Mouse (Mus musculus) gastrocnemius, postnatal 36 days (tissue): ENCODE measurements around the gene Pwp2. TPM values are rescaled to one million over a fixed set of nuclear protein-coding genes. Genes with fewer than 3 reads are reported as not detected.
"Not testable (repeated sequence)": the region's sequence is repeated elsewhere in the genome, so short reads cannot be mapped to it uniquely, and the experiment has no call there.

Experiments
- DNase-seq, 2 experiments: peaks; one replicate each; pipeline ENCODE4 v3.0.0; 2022
- intact Hi-C: fragments of 180-260 bp; cut with DNase I; formaldehyde crosslinking; loops from one replicate; pipeline ENCODE4 v1.15.1; 2025
- total RNA-seq, 2 experiments: library from RNA; stranded (reverse); gene quantifications; 2 replicates each; pipeline ENCODE4 v1.2.3; 2021

Pwp2 gene
- total RNA-seq, 2 experiments from 2014 or later = 7.6 to 9.9 TPM

DNA sequence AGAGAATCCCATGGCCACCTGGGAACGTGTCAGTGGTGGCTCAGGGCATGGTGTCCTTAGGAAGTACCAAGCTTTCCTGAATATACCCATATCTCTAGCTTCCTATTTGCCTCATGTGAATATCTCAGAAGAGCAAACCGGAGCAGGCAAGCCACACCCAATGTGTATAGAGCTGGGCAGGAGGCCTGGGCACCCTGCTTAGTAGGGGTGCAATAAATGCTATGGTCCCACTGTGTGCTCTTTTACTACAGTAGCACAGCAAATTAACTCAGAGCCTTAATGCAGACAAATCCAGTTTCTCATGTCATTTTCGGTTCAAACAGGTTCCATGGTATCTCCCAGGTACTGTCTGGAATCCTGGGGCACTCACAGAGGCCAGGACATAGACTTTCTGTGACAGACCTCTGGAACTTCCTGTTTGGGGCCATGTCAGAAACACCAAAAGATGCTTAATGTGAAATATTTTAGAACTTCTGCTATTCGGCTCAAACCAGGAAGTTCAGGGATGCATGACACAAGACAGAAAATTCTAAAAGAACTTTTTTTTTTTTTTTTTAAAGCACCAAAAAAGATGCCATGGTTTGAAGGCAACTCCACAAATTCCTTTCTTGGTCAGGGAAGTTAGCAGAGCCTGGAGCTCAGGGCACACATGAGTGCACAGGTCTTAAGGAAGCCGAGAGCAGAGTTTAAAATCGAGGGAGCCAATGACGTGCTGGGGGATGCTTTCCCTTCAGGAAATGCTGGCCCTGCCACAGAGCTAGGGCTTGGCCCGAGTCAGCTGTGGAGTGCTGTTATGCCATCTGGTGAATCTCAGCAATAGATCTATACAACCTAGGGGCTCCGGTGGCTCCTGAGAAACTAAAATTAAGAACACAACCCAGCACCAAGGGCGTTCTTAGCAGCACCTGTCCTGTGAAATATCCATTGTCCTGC is 35.8 kb downstream of the Pwp2 start:
- no peak for DNase-seq
- intact Hi-C loops = no loop called here

DNA sequence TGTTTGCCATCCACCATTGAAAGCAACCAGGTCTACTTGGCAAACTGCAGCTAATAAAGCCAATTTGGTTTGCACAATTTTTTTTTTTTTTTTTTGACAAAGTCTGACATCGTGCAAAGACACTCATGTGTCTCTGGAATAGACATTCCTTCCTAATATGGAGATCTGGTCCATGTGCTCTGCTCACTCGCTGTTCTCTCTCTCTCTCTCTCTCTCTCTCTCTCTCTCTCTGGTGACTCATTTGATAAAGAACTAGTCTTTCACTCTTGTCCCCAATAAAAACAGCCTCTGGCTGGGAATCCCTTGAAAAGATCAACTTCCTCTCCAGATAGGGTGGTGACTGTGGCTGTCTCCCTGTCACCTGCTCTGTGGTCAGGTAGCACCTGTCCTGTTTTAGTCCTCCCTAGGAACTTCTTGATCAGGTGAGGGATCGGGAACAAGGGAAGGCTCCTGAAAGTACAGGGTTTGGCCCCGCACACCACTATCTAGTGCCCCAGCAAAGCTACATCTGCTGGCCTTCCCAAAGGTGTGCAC is 37.0 kb downstream of the Pwp2 start:
- DNase-seq = no peak
- intact Hi-C loops = no loop called here

DNA sequence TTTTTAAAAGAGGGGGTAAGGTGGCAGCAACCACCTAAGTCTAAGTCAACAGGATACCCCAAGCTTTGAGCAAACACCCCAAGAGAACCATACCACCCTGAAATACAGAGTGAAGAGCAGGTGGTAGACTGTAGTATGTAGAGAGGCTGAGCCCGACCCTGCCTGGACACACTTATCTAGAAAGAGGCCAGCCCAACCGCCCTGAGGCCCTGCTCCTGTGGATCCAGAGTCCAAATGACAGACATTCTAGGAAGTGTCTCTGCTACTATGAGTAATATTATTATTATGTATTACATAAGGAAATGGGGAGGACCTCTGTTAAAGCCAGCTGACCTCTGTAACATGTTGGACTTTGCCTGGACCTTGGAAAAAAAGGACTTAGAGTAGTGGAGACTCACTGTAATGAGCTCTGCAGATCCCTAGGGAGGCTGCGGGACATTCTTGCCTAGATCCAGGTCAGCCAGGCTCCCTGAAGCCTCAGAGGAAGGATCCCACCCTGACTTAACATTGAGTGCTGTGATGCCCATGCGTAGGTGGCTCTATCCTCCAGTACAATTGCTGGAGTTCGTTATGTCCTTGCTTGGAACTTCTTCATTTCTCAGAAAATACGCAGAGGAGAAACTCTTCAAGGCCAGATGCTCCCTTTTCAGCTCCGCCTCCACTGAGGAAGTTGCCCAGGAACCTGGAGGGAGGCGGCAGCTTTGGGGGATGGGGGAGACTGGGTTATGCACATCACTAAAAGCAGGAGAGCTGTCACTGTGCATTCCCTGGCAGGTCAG is 41.0 kb downstream of the Pwp2 start:
- intact Hi-C loops = no loop called here
- no peak for DNase-seq

DNA sequence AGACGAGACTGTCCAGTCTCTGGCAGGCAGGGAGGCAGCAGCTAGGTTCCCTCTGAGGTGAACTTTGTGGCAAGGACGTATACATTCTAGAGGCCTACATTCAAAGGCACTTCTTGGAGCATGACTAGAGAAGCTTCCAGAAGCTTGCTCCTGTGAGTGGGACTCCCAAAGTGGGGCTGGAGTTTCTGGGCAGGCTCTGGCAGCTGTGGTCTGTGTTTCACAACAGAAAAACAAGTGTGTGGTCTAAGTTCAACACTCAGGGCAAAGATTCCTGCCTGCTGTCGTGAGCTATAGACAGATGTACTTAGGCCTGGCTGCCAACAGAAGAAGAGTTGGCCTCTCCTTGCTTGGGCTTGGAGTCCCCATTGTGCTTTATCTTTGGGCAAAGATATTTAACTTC is 44.1 kb downstream of the Pwp2 start:
- DNase-seq = no peak
- intact Hi-C loops = no loop called here

DNA sequence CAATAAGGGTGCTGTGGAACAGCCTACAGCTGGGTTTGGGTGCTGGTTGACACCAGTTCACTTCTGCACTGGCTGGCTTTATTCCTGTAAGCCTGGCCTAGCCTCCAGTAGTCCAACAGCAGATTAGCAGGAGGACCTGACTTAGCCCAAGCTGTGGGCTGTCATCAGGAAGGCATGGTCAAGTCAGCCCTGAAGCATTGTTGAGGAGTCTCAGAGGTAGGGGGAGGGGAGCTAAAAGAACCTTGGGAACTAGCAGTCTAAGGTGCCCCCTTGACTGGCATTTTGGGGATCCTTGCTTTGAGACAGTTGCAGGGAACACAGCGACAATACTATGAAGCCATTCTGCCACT is 44.7 kb downstream of the Pwp2 start:
- no peak for DNase-seq
- intact Hi-C loops = no loop called here

DNA sequence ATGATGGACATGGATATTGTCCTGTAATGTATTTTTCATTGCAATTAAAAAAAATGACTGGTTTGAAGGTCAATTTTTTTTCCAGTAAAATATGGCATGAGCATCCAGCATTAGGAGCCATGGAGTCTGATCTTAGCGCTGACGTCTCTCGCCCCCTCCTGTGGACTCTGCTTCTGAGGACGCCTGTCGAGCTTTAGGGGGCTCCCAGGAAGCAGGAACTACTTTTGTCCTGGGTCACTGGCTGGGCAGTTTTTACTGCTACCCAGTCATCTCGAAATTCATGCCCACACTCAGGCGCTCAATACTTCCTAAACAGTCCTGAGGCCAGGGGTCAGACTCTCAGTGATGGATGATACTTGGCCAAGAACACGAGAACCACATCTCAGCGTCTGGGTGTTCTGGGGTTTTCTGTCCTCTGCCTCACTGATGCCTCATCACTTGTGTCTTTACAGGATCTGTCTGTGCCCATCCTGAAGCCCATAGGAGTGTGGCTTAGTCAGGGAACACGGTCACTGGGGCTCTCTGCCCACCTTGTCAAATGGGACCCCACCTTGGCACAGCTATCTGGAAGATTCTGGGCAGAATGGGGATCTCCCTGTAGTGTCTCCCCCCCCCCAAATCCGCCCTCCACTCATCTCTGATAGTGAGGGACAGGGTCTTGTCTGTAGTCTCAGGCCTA is 45.2 kb downstream of the Pwp2 start:
- intact Hi-C loops = no loop called here

DNA sequence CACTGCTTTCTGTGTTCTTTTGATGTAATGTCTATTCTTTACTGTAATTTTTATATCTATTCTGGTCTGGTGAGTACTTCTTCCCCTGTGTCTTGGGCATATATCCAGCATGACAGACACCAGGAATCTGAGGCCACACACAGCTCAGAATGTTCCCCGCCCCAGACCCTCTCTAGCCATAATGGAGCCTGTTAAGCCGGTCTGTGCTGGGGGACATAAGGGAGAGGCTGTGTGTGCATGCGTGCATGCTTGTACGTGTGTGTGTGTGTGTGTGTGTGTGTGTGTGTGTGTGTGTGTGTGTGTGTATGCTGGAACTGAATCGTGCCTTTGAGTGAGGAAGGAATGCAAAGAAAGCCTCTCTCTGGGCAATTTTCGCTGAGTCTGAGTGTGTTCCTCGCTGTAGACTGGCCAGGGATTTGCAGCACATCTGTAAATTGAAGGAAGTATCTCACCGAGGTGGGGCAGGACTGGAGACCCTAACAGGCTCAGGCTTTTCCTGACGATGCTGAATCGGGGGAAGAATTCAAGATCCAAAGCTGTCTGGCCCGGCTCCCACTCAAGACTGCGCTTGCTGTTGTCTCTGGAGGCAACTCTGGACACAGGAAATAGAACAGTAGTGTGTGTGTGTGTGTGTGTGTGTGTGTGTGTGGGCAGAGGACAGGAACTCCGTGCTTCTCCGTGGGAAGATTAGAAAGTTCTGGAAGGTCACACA is 46.0 kb downstream of the Pwp2 start:
- intact Hi-C loops = no loop called here
- peak in 1 of 2 experiments; percentile 53 for DNase-seq

More for the DNA sequence above, 45.2 kb downstream of the Pwp2 start:
- DNase-seq = no peak

DNA sequence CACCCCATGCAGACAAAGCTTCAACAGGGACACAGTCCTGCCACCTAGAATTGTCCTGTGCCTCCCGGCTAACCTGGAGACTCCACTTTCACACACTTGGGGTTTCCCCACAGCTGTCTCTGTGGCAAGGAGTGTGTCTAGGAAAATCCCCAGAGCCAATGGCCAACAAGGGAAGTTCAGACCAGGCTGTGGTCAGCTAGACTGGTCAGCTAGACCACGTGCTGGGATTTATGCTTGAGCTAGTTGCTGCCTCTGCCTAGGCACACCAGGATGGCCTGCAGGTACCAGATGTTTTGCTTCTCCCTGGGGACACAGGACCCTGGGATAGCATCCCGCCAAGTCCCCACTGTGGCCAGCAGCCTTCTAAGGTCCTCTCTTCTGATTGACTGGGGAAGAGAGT is 47.8 kb downstream of the Pwp2 start:
- intact Hi-C loops = no loop called here
- no peak for DNase-seq

DNA sequence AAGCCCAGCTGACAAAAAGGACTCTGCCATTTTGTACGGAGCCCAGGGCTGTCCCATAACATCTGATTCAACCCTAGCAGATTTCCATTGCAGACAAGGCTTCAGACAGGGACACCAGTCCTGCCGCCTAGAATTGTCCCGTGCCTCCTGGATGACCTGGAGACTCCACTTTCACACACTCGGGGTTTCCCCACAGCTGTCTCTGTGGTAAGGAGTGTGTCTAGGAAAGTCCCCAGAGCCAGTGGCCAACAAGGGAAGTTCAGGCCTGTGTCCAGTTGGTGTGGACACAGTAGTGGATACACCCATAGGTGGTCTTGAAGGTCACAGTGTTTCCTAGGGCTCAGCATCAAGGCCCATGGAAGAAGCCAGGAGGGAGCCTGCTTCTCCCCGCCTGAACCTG is 49.0 kb downstream of the Pwp2 start:
- intact Hi-C loops = no loop called here
- no peak for DNase-seq

DNA sequence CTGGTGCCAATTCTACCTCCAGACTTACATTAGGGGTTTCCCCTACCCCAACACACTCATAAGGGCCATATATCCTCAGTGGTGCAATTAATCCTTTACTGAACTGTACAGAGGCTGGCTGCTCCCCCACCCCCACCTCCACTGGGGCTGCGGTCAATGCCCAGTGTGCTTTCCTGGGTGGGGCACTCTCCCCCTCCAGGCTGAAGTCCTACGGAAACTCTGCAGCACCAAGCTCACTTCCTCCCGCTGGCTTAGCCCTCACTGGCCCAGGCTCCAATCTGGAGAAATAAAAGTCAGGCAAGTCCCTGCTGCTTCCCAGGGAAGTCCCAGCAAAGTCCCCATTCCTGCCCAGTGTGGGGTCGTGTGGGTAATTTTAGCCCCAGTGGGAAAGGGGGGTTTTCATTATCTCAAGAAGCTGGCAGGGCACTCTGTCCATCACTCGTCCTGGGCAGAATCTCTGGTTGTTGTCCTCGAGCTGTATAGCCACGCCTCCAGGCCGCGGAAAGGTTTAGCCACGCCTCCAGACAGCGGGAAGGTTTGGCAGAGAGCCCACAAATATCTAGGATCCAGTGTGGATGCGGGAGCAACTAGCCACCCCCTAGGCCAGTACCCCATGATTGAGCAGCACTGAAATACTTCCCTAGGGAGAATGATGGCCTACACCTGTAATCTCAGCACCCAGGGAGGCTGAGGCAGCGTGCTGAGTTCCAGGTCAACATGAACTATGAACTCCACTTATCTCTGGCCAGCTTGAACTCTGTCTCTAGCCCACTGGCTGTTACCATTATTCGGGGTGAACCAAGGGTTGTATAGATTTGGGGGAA is 49.8 kb downstream of the Pwp2 start:
- intact Hi-C loops = no loop called here
- DNase-seq = no peak

DNA sequence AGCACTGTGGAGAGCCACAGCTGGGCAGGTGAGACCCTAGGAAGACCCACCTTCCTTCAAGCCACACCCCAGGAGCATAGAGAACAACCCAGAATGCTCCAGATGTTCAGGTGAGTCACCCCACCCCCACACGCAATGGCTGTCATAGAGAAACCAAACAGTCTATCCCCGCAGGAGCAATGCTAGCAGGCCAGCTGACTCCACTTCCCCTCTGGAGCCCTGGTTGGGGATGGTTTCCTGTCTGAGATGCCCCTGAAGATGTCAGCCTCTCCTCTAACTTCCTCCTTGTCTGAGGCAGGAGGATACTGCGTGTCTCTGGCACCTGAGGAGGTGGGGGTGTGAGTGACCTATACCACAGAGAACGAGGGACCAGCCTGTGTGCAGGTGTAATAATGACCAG is 50.5 kb downstream of the Pwp2 start:
- no peak for DNase-seq
- intact Hi-C loops = no loop called here

DNA sequence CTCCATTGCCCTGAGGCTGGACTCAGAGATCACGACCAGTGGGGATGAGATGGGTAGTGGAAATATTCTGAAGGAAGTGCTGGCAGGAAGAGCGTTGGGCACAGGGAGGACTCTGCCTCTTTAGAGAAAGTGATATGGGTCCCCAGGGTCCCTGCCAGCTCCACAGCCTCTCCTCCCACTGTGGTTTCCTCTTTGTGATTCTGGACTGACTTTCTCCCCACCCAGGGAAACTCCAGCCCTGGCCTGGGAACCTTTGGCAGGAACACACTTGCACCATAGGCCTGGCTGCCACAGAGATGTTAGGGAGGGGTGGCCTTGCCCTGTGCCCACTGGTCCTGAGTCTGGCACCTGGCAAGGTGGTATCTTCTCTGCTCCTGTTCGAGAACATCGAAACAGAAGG is 55.0 kb downstream of the Pwp2 start:
- intact Hi-C loops = no loop called here
- DNase-seq = no peak

DNA sequence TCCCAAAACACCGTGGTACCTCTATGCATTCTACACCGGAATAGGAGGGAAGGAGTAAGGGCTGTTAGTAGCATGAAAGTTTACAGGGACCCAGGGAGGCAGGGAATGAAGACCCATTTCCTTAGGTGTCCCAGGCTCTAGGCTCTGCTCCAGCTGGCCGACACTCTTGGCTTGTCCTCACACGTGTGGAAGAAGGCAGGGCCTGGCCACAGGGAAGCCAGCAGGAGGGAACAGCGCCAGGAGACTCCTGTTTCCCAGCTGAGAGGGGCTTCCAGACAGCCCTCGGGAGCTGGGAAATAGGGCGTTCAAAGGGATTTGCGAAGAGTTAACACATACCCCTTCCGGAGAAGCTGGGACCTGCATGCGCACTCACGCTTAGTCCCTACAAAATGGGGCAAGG is 55.5 kb downstream of the Pwp2 start:
- no peak for DNase-seq
- intact Hi-C loops = no loop called here

DNA sequence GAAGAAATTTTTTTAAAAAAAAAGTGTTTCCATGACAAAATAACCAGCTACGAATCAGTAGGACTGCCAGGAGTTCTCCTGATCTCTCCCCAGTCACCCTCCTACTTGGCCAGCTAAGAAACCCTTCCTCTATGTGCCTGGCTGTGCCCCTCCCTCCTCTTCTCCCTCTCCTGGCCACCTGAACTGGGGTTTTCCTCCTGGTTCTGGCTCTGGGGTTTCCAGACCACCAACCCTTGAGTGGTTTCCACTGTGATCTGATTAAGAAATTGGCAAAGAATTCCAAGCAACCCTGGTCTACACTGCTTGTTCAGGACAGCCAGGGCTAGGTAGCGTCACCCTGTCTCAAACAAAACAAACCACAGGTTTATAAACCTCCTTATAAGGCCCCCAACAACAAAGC is 56.3 kb downstream of the Pwp2 start:
- DNase-seq = no peak
- intact Hi-C loops = no loop called here

DNA sequence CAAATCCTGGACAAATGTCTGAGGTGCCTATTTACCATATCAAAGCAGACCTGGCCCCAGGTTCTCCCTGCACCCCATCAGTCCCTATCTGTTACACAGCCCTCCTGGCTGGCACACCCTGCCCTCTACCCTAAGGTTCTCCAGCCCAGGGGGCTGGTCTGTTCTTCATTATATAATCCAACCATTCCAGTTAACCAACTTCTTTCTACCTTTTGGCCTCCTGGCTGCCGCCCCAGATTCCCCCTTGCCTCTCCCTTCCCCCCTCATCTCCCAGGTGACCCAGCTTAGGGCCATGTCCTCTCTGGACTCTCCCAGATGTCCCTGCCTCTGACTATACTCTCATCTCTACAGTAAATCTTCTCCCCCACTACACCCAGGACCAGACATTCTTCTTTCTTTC is 57.0 kb downstream of the Pwp2 start:
- no peak for DNase-seq
- intact Hi-C loops = no loop called here

DNA sequence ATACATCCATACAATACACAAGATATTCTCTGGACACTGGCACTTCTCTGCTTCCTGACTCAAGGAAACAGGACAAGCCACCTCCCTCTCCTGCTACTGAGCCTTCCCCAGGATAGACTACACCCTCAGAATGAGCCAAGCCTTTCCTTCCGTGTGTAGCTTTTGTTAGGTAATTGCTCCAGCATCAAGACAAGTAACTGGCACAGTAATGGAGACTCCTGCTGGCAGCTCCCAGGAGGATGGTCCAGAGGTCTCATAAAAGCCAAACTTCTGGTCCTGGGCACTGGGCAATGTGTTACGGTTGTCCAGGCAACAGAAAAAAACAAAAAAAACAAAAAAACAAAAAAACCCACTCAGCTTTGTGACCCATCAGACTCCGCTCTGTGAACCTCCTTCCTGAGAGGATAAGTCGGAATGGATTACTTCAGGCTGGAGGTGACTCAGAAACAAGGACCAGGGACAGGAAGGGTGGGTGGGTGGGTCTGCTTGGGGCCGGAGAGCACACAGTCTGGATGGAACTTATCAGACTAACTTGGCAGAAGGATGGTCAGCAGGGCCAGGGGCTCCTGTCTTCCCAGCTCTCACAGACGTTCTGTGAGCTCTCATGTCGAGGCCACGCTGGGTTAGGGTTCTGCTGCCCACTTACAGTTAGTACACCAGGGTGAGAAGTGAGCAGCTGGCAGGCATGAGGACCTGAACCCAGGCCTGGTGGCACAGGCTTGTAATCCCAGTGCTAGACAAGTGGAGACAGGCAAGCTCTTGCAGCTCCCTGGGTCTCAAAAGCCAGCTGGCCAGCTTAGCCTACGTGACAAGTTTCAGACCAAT is 57.7 kb downstream of the Pwp2 start:
- intact Hi-C loops = no loop called here
- DNase-seq = no peak

DNA sequence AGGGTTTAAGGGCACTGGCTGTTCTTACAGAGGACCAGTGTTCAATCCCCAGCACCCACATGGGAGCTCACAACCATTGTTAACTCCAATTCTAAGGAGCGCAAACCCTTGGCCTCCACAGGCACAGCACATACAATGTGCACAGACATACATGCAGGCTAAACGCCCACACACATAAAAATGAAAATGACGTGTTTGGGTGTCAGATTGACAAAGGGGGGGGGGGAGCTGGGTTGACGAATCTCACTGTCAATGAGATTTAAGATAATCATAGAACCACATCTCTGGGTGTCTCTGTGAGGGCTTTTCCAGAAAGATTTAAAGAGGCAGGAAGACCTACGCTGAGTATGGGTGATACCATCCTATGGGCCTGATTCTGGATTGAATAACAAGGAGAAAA is 58.6 kb downstream of the Pwp2 start:
- intact Hi-C loops = no loop called here
- DNase-seq = no peak

DNA sequence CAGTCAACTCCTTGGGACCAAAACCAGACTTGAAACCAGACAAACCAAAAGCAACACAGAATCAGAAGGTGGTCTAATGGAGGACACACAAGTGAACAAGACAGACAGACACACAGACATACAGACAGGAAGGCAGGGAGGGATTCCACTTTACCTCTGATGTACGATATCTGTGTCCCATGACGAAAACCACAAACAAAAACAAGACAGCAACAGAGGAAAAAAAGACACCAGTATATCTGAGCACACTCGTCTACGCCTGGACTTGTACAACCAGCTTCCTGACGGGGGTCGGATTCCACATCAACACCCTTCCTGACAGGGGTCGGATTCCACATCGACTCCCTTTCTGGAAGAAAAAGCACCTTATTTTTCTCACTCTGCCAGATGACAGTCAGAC is 59.9 kb downstream of the Pwp2 start:
- DNase-seq, intact Hi-C loops: not testable (repeated sequence)

DNA sequence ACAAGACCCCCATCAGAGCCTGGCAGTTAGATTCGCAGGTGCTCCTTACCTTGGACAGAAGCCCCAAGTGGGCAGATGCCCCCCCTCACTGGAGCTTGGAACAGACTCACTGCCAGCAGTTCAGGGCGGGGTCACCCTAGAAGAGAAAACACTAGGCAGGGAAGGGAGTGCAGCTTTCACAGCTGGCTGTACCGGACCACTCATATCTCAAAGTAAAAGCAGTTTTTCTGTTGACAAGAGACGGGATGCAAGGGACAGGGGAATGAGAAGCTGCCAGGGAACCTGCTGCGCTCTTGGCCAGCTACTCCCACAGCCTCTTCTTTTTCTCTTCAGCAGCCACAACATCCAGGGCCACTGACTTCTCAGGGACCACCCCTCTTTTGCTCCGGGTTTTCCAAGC is 60.8 kb downstream of the Pwp2 start:
- intact Hi-C loops, DNase-seq: not testable (repeated sequence)
